Mouse (Mus musculus) gastrocnemius, postnatal 25 days (tissue): Measurements from ENCODE around the gene Cubn. TPM values are rescaled to one million over a fixed set of nuclear protein-coding genes. Genes with fewer than 3 reads are reported as not detected.

Source experiments
- DNase-seq: peaks from one replicate; pipeline ENCODE4 v3.0.0; 2022
- total RNA-seq, 2 experiments: library from RNA; stranded (reverse); gene quantifications; 1 replicate in 1 of 2; 2 replicates in 1 of 2; pipeline ENCODE4 v1.2.3; 2021

Cubn gene
- total RNA-seq, 2 experiments from 2014 or later: 0.05 to 0.08 TPM

GRCm38 (mm10) chr2:13233902-13234301 is 257.7 kb downstream of the Cubn start:
- no peak for DNase-seq

- no peak for DNase-seq
These were observed 258.3 kb downstream of the Cubn start for GRCm38 (mm10) chr2:13233254-13233835.

- no peak for DNase-seq
These were observed 259.3 kb downstream of the Cubn start for GRCm38 (mm10) chr2:13232305-13232704.

GRCm38 (mm10) chr2:13229686-13230085 is 261.9 kb downstream of the Cubn start:
- DNase-seq: no peak

Other genes with a start within 250 kb of the Cubn start
- gene Rsu1, start 220.4 kb downstream of the Cubn start, total RNA-seq: 10 to 100 TPM; 28.2 to 37.8 TPM
- gene Trdmt1, start 52.9 kb upstream of the Cubn start, total RNA-seq: 1 to 10 TPM; 3.8 to 4.6 TPM
- gene Vim, start 82.1 kb upstream of the Cubn start, total RNA-seq: 100 to 1,000 TPM; 144 to 281 TPM